Mouse (Mus musculus): ENCODE measurements around the gene Usp40.

GRCm38 (mm10) chr1:88013726-88014125, 5.4 kb upstream of the Usp40 start:
- TF ChIP-seq CTCF (IDR thresholded peaks at IDR 0.05; ENCODE audit: low read depth, low read length) (no peak), POLR2A (IDR thresholded peaks at IDR 0.05; ENCODE audit: borderline replicate concordance, low read depth, low read length) (no peak)

All from bone marrow macrophage, adult 2 months (primary cell).